Mouse (Mus musculus) CH12.LX (cell line): ENCODE measurements at regions not wholly inside any gene's neighbourhood (a gene's known extent, or its start where the extent isn't known, plus 50 kb on each side); places are given as distances from the start of the nearest gene placed in this dataset.

ENCODE experiments used
- DNase-seq: peaks from one replicate; pipeline ENCODE4 v3.0.0-alpha.2; 2013; ENCODE audit errors: extremely low read depth
- H3K27ac ChIP-seq: 2 replicates; pipeline ENCODE4 v1.5.1; 2012; ENCODE audit warnings: low read depth, mild to moderate bottlenecking, control low read depth, moderate library complexity; ENCODE audit not compliant: insufficient read depth
- H3K27me3 ChIP-seq: replicated peaks from 2 replicates; pipeline ENCODE3; 2012; ENCODE audit warnings: inconsistent platforms
- H3K36me3 ChIP-seq, 2 experiments: replicated peaks in 1 of 2; 2 replicates each; pipeline versions ENCODE3 to v1.6.1; 2012; ENCODE audit warnings: inconsistent platforms in 1 of 2, low read length in 1 of 2, mild to moderate bottlenecking in 1 of 2, mixed read lengths in 1 of 2, moderate library complexity in 1 of 2; ENCODE audit not compliant: control insufficient read depth in 1 of 2, insufficient read depth in 1 of 2
- H3K4me1 ChIP-seq, 2 experiments: 2 replicates each; pipeline ENCODE4 v1.6.1; 2012; ENCODE audit warnings: inconsistent platforms in 1 of 2, moderate library complexity in 1 of 2; ENCODE audit not compliant: insufficient read depth in 2 of 2, control insufficient read depth in 1 of 2
- H3K4me2 ChIP-seq: 2 replicates; pipeline ENCODE4 v1.6.1; 2012; ENCODE audit warnings: low read depth, mild to moderate bottlenecking, control low read depth; ENCODE audit not compliant: poor library complexity, insufficient read depth, severe bottlenecking
- H3K4me3 ChIP-seq, 3 experiments: fragments of 150-350 bp in 1 of 3; sonication (generic) in 1 of 3; replicated peaks in 1 of 3; 2 replicates each; pipeline versions ENCODE3 to v1.5.1; 2011 to 2012; ENCODE audit warnings: low read depth in 2 of 3, low read length in 2 of 3, mild to moderate bottlenecking in 2 of 3, moderate library complexity in 2 of 3, control low read depth in 1 of 3, improper control_type of control experiment in 1 of 3, inconsistent platforms in 1 of 3, mixed read lengths in 1 of 3; ENCODE audit not compliant: poor library complexity in 1 of 3
- H3K79me2 ChIP-seq: replicated peaks from 2 replicates; pipeline ENCODE4 v1.6.1; 2012; ENCODE audit warnings: mild to moderate bottlenecking, moderate library complexity; ENCODE audit not compliant: control insufficient read depth, poor library complexity, insufficient read depth, severe bottlenecking; ENCODE audit errors: extremely low read depth
- H3K9ac ChIP-seq: 2 replicates; pipeline ENCODE4 v1.6.1; 2012; ENCODE audit warnings: low read depth, mild to moderate bottlenecking, control low read depth, moderate library complexity; ENCODE audit not compliant: insufficient read depth
- H3K9me3 ChIP-seq: replicated peaks from 2 replicates; pipeline ENCODE3; 2012; ENCODE audit warnings: low read length, inconsistent platforms, mixed read lengths
- BHLHE40 ChIP-seq: IDR thresholded peaks from 2 replicates; pipeline ENCODE4 v1.6.1; 2011; ENCODE audit warnings: mild to moderate bottlenecking, low read depth, low read length, improper control_type of control experiment
- CHD1 ChIP-seq: IDR thresholded peaks from 2 replicates; pipeline ENCODE4 v1.6.1; 2012; ENCODE audit warnings: low read depth, low read length, improper control_type of control experiment, inconsistent platforms
- CHD2 ChIP-seq: IDR thresholded peaks from 2 replicates; pipeline ENCODE4 v1.6.1; 2011; ENCODE audit warnings: low read length, improper control_type of control experiment
- E2F4 ChIP-seq: IDR thresholded peaks from 2 replicates; pipeline ENCODE4 v1.6.1; 2011; ENCODE audit warnings: low read depth, low read length, improper control_type of control experiment; ENCODE audit not compliant: insufficient replicate concordance
- EP300 ChIP-seq: IDR thresholded peaks from 2 replicates; pipeline ENCODE4 v1.6.1; 2011; ENCODE audit warnings: low read length, improper control_type of control experiment
- IRF4 ChIP-seq: IDR thresholded peaks from 2 replicates; pipeline ENCODE4 v1.6.1; 2014; ENCODE audit warnings: low read depth, mild to moderate bottlenecking, inconsistent platforms, low read length, improper control_type of control experiment
- JUND ChIP-seq: conservative IDR thresholded peaks from 2 replicates; pipeline ENCODE4 v1.6.1; 2011; ENCODE audit warnings: low read depth, low read length, improper control_type of control experiment
- KAT2A ChIP-seq: IDR thresholded peaks from 2 replicates; pipeline ENCODE4 v1.6.1; 2012; ENCODE audit warnings: low read length, improper control_type of control experiment, inconsistent platforms; ENCODE audit not compliant: insufficient replicate concordance
- MAFK ChIP-seq: IDR thresholded peaks from 2 replicates; pipeline ENCODE4 v1.6.1; 2011; ENCODE audit warnings: low read length, improper control_type of control experiment; ENCODE audit not compliant: insufficient replicate concordance
- MXI1 ChIP-seq: IDR thresholded peaks from 2 replicates; pipeline ENCODE4 v1.6.1; 2011; ENCODE audit warnings: mild to moderate bottlenecking, low read depth, low read length, improper control_type of control experiment
- NELFE ChIP-seq: IDR thresholded peaks from 2 replicates; pipeline ENCODE4 v1.6.1; 2011; ENCODE audit warnings: low read depth, low read length, improper control_type of control experiment
- POLR2A ChIP-seq: IDR thresholded peaks from 2 replicates; pipeline ENCODE4 v1.6.1; 2011; ENCODE audit warnings: low read depth, mild to moderate bottlenecking, improper control_type of control experiment, low read length
- POLR2AphosphoS2 ChIP-seq: IDR thresholded peaks from 2 replicates; pipeline ENCODE4 v1.6.1; 2011; ENCODE audit warnings: low read depth, low read length, improper control_type of control experiment
- RAD21 ChIP-seq: IDR thresholded peaks from 2 replicates; pipeline ENCODE4 v1.6.1; 2011; ENCODE audit warnings: low read depth, mild to moderate bottlenecking, low read length, improper control_type of control experiment, moderate library complexity
- RCOR1 ChIP-seq: conservative IDR thresholded peaks from 2 replicates; pipeline ENCODE4 v1.6.1; 2012; ENCODE audit warnings: low read depth, mild to moderate bottlenecking, inconsistent platforms, low read length, improper control_type of control experiment
- SMC3 ChIP-seq: IDR thresholded peaks from 2 replicates; pipeline ENCODE4 v1.6.1; 2011; ENCODE audit warnings: low read depth, low read length, improper control_type of control experiment
- UBTF ChIP-seq: IDR thresholded peaks from 2 replicates; pipeline ENCODE4 v1.6.1; 2012; ENCODE audit warnings: low read depth, mild to moderate bottlenecking, inconsistent platforms, low read length, improper control_type of control experiment, moderate library complexity
- USF1 ChIP-seq: IDR thresholded peaks from 2 replicates; pipeline ENCODE4 v1.6.1; 2014; ENCODE audit warnings: low read depth, mild to moderate bottlenecking, inconsistent platforms, low read length, improper control_type of control experiment
- USF2 ChIP-seq: conservative IDR thresholded peaks from 2 replicates; pipeline ENCODE4 v1.6.1; 2011; ENCODE audit warnings: low read depth, low read length, improper control_type of control experiment
- ZNF384 ChIP-seq: IDR thresholded peaks from 2 replicates; pipeline ENCODE4 v1.6.1; 2012; ENCODE audit warnings: low read depth, low read length, improper control_type of control experiment, inconsistent platforms
- dilution Hi-C: fragments of 300-500 bp; cut with MboI; formaldehyde crosslinking; loops from 2 replicates; pipeline ENCODE4 v1.14.3; 2020; ENCODE audit warnings: low sequenced_read_pairs; ENCODE audit not compliant: extremely low pct_unique_long_range_greater_than_20kb, extremely low pct_ligation_motif_present
- in situ Hi-C: fragments of 300-500 bp; cut with MboI; formaldehyde crosslinking; loops from 3 replicates; pipeline ENCODE4 v1.14.3; 2019; ENCODE audit warnings: low sequenced_read_pairs, low pct_ligation_motif_present, low pct_unique_long_range_greater_than_20kb, mixed read lengths

DNA sequence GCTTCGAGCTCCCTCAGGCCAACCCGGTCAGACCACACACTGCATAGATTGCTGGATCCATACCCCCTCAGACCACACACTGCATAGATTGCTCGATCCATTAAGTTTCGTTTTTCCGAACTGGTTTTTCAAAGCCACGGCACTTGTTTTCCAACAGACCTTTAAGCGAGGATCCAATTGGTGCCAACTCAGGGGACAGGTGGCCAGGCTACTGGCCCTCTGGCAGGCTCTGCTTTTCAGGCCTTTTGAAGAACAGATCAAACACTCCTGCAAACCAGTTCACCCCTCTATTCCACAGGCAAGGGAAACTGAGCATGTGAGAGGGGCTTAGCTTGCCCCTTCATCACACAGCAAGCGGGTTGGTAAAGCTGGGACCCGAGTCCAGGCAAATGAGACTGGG is 72.2 kb upstream of the Nkd1 start:
- H3K36me3 ChIP-seq = no peaks in the 10 kb centered on the region
- H3K27ac ChIP-seq = no peak overlapping the region
- dilution Hi-C loops (no loop called here), in situ Hi-C loops (no loop called here)
- no peak overlapping the region for H3K9ac ChIP-seq
- no peak overlapping the region for H3K4me2 ChIP-seq
- no peak overlapping the region for H3K4me3 ChIP-seq
- DNase-seq = no peak
- peaks cover 5% of the 10 kb centered on the region for H3K9me3 ChIP-seq
- TF ChIP-seq UBTF (no peak), SMC3 (no peak), MXI1 (no peak), RAD21 (no peak), USF1 (no peak), CHD2 (no peak), ZNF384 (no peak), NELFE (no peak), POLR2AphosphoS2 (no peak), RCOR1 (no peak)
- H3K79me2 ChIP-seq = no peaks in the 10 kb centered on the region
- peaks cover 55% of the 10 kb centered on the region for H3K27me3 ChIP-seq
- peaks cover 5 to 34% of the 10 kb centered on the region in 2 experiments for H3K4me1 ChIP-seq

DNA sequence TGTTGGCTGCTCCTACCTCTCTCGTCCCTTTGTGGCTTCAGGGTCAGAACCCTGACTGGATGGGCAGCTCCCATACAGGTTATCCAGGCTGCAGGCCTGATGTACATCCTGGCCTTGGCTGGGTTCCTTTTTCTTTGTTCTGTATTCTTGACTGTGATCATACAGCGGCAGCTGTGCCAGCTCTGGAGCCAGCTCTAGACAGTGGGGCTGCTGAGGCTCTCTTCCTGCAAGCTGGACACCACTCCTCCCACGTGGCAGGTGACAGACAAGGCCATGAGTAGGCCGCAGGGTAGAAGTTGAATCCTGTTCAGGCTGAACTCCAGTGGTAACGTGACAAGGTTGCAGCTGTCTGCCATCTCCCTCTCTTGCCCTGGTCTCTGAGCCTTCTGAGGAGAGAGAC is 71.6 kb upstream of the Nkd1 start:
- H3K4me1 ChIP-seq = peaks cover 5 to 34% of the 10 kb centered on the region in 2 experiments
- no peak overlapping the region for H3K4me2 ChIP-seq
- no peak overlapping the region for H3K27ac ChIP-seq
- no peak overlapping the region for H3K9ac ChIP-seq
- no peaks in the 10 kb centered on the region for H3K79me2 ChIP-seq
- H3K4me3 ChIP-seq = no peak overlapping the region
- dilution Hi-C loops (no loop called here), in situ Hi-C loops (no loop called here)
- H3K36me3 ChIP-seq = no peaks in the 10 kb centered on the region
- TF ChIP-seq KAT2A (no peak), USF1 (no peak), JUND (no peak), EP300 (no peak), BHLHE40 (no peak), SMC3 (no peak), CHD2 (no peak), MXI1 (no peak), IRF4 (no peak), NELFE (no peak), MAFK (no peak), CHD1 (no peak), E2F4 (no peak), POLR2A (no peak), UBTF (no peak), USF2 (no peak), RAD21 (no peak)
- H3K27me3 ChIP-seq = peaks cover 51% of the 10 kb centered on the region
- peaks cover 10% of the 10 kb centered on the region for H3K9me3 ChIP-seq
- no peak for DNase-seq
